Mouse (Mus musculus): ENCODE measurements around the gene Lix1.

DNA sequence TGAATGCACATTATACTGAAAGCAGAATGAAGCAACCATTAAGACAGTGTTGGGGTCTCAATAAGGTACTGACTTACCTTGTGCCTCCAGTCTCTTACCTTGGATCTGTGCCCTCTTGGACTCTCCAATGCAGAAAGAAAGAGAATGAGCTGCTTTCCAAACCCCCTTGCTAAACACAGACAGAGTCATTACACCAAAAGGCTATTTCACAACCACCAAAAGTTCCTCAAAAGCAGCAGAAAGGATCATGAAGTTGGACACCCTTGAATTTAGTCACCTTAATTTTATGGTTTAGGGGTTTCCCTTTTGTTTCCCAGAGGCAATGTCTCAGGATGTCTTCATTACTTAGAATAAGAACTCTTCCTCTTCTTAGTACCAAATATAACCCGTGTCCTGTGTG, 52.1 kb downstream of the Lix1 start:
- TF ChIP-seq POLR2A (IDR thresholded peaks at IDR 0.05; ENCODE audit: extremely low read depth, insufficient read depth, low read length), result no peak
- TF ChIP-seq CTCF (IDR thresholded peaks at IDR 0.05; ENCODE audit: low read depth, low read length), result no peak
